Comparison of ENCODE assay signal across 25 mouse cellular contexts in the genomic region with DNA sequence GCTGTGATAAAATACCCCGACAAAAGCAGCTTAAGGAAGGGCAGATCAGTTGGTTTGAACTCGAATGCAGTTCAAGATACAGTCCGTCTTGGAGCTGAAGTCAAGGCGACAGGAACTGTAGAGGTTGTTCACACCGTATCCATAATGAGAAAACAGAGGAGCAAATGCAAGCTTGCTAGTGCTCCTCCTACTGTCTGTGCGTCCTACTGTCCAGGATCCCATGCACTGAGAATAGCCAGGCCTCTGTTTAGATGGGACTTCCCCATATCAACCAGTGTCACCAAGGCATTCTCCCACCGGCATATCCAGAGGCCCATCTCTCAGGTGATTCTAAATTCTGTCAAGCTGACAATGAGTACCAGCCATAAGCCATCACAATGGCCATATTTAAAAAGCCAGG. TPM values are rescaled to one million over a fixed set of nuclear protein-coding genes. Genes with fewer than 3 reads are reported as not detected.
DNase-seq lines count a peak whose midpoint lies in the region; ATAC-seq lines count a peak whose summit lies in the region.
"Had no signal": no experiment of that assay in that cellular context is flagged by ENCODE, and none has a peak within 500 bp of the region (broad histone marks: within the 10 kb centered on the region; RNA-seq: fewer than 3 reads in every experiment).

No protein-coding gene starts in this region.

- no peak overlapping the region for H3K4me2 ChIP-seq in heart, embryonic 11.5 days
- H3K4me2 ChIP-seq in liver, embryonic 13.5 days = no peak overlapping the region
- H3K4me2 ChIP-seq in liver, embryonic 15.5 days = no peak overlapping the region
- H3K4me2 ChIP-seq: heart, embryonic 13.5 days; hindbrain, embryonic 12.5 days had no signal

- WGBS in heart, embryonic 11.5 days (ENCODE audit: insufficient replicate concordance) = 66% methylated on average over 7 of the region's 7 CpGs
- 68% methylated on average over 7 of the region's 7 CpGs for WGBS in liver, embryonic 13.5 days (ENCODE audit: insufficient replicate concordance)
- WGBS in liver, embryonic 15.5 days (ENCODE audit: insufficient replicate concordance) = 61% methylated on average over 7 of the region's 7 CpGs

- no peaks in the 10 kb centered on the region for H3K9me3 ChIP-seq in heart, embryonic 11.5 days (replicated peaks; ENCODE audit: control insufficient read depth, low read length)
- H3K9me3 ChIP-seq in liver, embryonic 13.5 days (replicated peaks) = no peaks in the 10 kb centered on the region
- H3K9me3 ChIP-seq in liver, embryonic 15.5 days (replicated peaks) = no peaks in the 10 kb centered on the region
- H3K9me3 ChIP-seq: embryonic facial prominence, embryonic 10.5 days; heart, embryonic 13.5 days; hindbrain, embryonic 12.5 days had no signal

- H3K9ac ChIP-seq in heart, embryonic 11.5 days (ENCODE audit: low read depth, low read length) = no peak overlapping the region
- H3K9ac ChIP-seq in liver, embryonic 13.5 days = no peak overlapping the region
- H3K9ac ChIP-seq in liver, embryonic 15.5 days = no peak overlapping the region
- H3K9ac ChIP-seq: forebrain, postnatal 0 days; heart, embryonic 13.5 days; hindbrain, embryonic 12.5 days had no signal

- peak; percentile 84 for DNase-seq in heart, adult 11 months
- no peak for DNase-seq in liver, embryonic 13.5 days
- DNase-seq in liver = no peak
- no peak for DNase-seq in left cerebral cortex, postnatal 14 days (ENCODE audit: low spot score in 2 of 2)
- no peak for DNase-seq in frontal cortex, postnatal 25 days (ENCODE audit: low spot score in 2 of 2)
- DNase-seq: adrenal gland, postnatal 14 days; B cell, adult 2 months; cerebellum, adult 2 months; cerebellum, postnatal 10 days; forebrain, postnatal 0 days; gastrocnemius, adult 2 months; gastrocnemius, postnatal 36 days; heart, adult 18-20 months; heart, postnatal 36 days had no signal

- H3K4me3 ChIP-seq in heart, embryonic 11.5 days (ENCODE audit: low read depth, low read length) = no peak overlapping the region
- no peak overlapping the region for H3K4me3 ChIP-seq in liver, embryonic 13.5 days (replicated peaks)
- H3K4me3 ChIP-seq in liver, embryonic 15.5 days (replicated peaks) = no peak overlapping the region
- H3K4me3 ChIP-seq: embryonic facial prominence, embryonic 10.5 days; erythroblast, embryonic 14.5 days; gastrocnemius, adult 2 months; heart, embryonic 13.5 days; hindbrain, embryonic 12.5 days had no signal

- no peak for ATAC-seq in heart, embryonic 11.5 days (replicated peaks; ENCODE audit: insufficient number of reproducible peaks, low FRiP score, low TSS enrichment)
- ATAC-seq in liver, embryonic 13.5 days (ENCODE audit: low read depth) = no peak
- ATAC-seq in liver, embryonic 15.5 days (ENCODE audit: insufficient read depth) = no peak
- ATAC-seq in monocyte, adult 5-6 weeks (replicated peaks; ENCODE audit: insufficient number of reproducible peaks, low FRiP score, low TSS enrichment, poor library complexity, severe bottlenecking) = 0 out of 2 replicates have a peak, but pooled peaks have one; percentile 27
- ATAC-seq: activated CD4-positive, CD25-positive, alpha-beta regulatory T cell, adult 4 months; CD4-positive, CD25-positive, alpha-beta regulatory T cell, adult 4 months; forebrain, postnatal 0 days; hindbrain, postnatal 0 days; Patski had no signal

- H3K4me1 ChIP-seq in heart, embryonic 11.5 days (ENCODE audit: control insufficient read depth, insufficient read depth, low read length) = peaks cover 7% of the 10 kb centered on the region; the same call in 1 of the 2 replicates
- H3K4me1 ChIP-seq in liver, embryonic 13.5 days (replicated peaks) = peaks cover 83% of the 10 kb centered on the region
- peaks cover 77% of the 10 kb centered on the region for H3K4me1 ChIP-seq in liver, embryonic 15.5 days (replicated peaks)
- H3K4me1 ChIP-seq: embryonic facial prominence, embryonic 10.5 days; hindbrain, embryonic 12.5 days had no signal

- H3K27ac ChIP-seq in heart, embryonic 11.5 days (ENCODE audit: low read depth, low read length) = no peak overlapping the region
- H3K27ac ChIP-seq in liver, embryonic 13.5 days = 0 out of 2 replicates have a peak overlapping the region, but pooled peaks have one; percentile 6
- peak overlapping the region; percentile 24; the same call in 1 of the 2 replicates for H3K27ac ChIP-seq in liver, embryonic 15.5 days (replicated peaks)
- H3K27ac ChIP-seq: embryonic facial prominence, embryonic 10.5 days; gastrocnemius, adult 2 months; heart, embryonic 13.5 days; hindbrain, embryonic 12.5 days; hindbrain, postnatal 0 days had no signal

- H3K36me3 ChIP-seq in heart, embryonic 11.5 days (ENCODE audit: control insufficient read depth, insufficient read depth, low read length) = no peaks in the 10 kb centered on the region
- peaks cover 6% of the 10 kb centered on the region; the same call in 1 of the 2 replicates for H3K36me3 ChIP-seq in liver, embryonic 13.5 days
- no peaks in the 10 kb centered on the region for H3K36me3 ChIP-seq in liver, embryonic 15.5 days (replicated peaks)
- H3K36me3 ChIP-seq: embryonic facial prominence, embryonic 10.5 days; heart, embryonic 13.5 days; hindbrain, embryonic 12.5 days had no signal

- intact Hi-C loops in left cerebral cortex, postnatal 14 days (cut with DNase I) = no loop called here

- H3K27me3 ChIP-seq in heart, embryonic 11.5 days (ENCODE audit: control insufficient read depth, insufficient read depth, low read length) = no peaks in the 10 kb centered on the region
- no peaks in the 10 kb centered on the region for H3K27me3 ChIP-seq in liver, embryonic 13.5 days
- no peaks in the 10 kb centered on the region for H3K27me3 ChIP-seq in liver, embryonic 15.5 days
- H3K27me3 ChIP-seq: heart, embryonic 13.5 days; hindbrain, embryonic 12.5 days; Patski had no signal

RNA-seq across cellular contexts. Expression of gene Cdk6, which starts 18.6 kb away (rescaled TPM):
- polyA plus RNA-seq in heart, embryonic 11.5 days (2014; fragmentation: Nextera tagmentation; extraction: Ambion mirVana) = 23.1 and 31.3 TPM in 2 replicates
- 23.0 and 26.0 TPM in 2 replicates for polyA plus RNA-seq in liver, embryonic 13.5 days (2015; fragmentation: Nextera tagmentation; extraction: Ambion mirVana)
- 19.2 and 19.3 TPM in 2 replicates for polyA plus RNA-seq in liver, embryonic 15.5 days (2015; fragmentation: Nextera tagmentation; extraction: Ambion mirVana)
- 9.9 to 16.1 TPM (median 11.5 TPM) in 3 replicates for total RNA-seq in monocyte, adult 5-6 weeks (2017)
- total RNA-seq in left cerebral cortex, postnatal 14 days (2021) = 1 to 10 TPM; 7.5 to 8.6 TPM
